Mouse (Mus musculus) stomach, postnatal 0 days (tissue): ENCODE data around the gene Gmds. TPM values are rescaled to one million over a fixed set of nuclear protein-coding genes. Genes with fewer than 3 reads are reported as not detected.
A peak's percentile ranks its signal among the peaks of the same experiment; 100 is the strongest.

Experiments
- ATAC-seq: fragments of 200-750 bp; cut with Nextera tagmentation; 2 replicates; pipeline ENCODE4 v1.8.0; 2017; ENCODE audit not compliant: low FRiP score, low TSS enrichment
- DNase-seq: peaks from one replicate; pipeline ENCODE4 v3.0.0-alpha.2; 2016; ENCODE audit warnings: low spot score
- H3K27ac ChIP-seq: fragments of 300-500 bp; sonication (generic); replicated peaks from 2 replicates; pipeline ENCODE4 v1.5.1; 2014; ENCODE audit warnings: mild to moderate bottlenecking, control low read depth
- H3K27me3 ChIP-seq: fragments of 300-500 bp; sonication (generic); 2 replicates; pipeline ENCODE4 v1.6.1; 2014; ENCODE audit warnings: low read length; ENCODE audit not compliant: control insufficient read depth, insufficient read depth
- H3K36me3 ChIP-seq: fragments of 300-500 bp; sonication (generic); 2 replicates; pipeline ENCODE4 v1.6.1; 2014; ENCODE audit warnings: low read length, mixed read lengths; ENCODE audit not compliant: control insufficient read depth, insufficient read depth
- H3K4me1 ChIP-seq: fragments of 300-500 bp; sonication (generic); replicated peaks from 2 replicates; pipeline ENCODE4 v1.6.1; 2014; ENCODE audit warnings: antibody characterized with exemption; ENCODE audit not compliant: control insufficient read depth, insufficient read depth
- H3K4me2 ChIP-seq: fragments of 300-500 bp; sonication (generic); replicated peaks from 2 replicates; pipeline ENCODE4 v1.6.1; 2014; ENCODE audit warnings: low read depth, mild to moderate bottlenecking, control low read depth, moderate library complexity
- H3K4me3 ChIP-seq: fragments of 300-500 bp; sonication (generic); 2 replicates; pipeline ENCODE4 v1.5.1; 2014; ENCODE audit warnings: low read depth, low read length, control low read depth
- H3K9ac ChIP-seq: fragments of 300-500 bp; sonication (generic); 2 replicates; pipeline ENCODE4 v1.6.1; 2014; ENCODE audit warnings: mild to moderate bottlenecking, low read length, control low read depth, mixed read lengths
- H3K9me3 ChIP-seq: fragments of 300-500 bp; sonication (generic); 2 replicates; pipeline ENCODE4 v1.6.1; 2016; ENCODE audit warnings: low read length; ENCODE audit not compliant: control insufficient read depth
- CTCF ChIP-seq: IDR thresholded peaks from 2 replicates; pipeline ENCODE4 v1.5.1; 2016; ENCODE audit warnings: antibody characterized with exemption, low read depth, mild to moderate bottlenecking, moderate library complexity
- EP300 ChIP-seq: optimal IDR thresholded peaks from 2 replicates; pipeline ENCODE3; 2016; ENCODE audit warnings: antibody characterized with exemption
- WGBS: fragments of 180-500 bp; shearing (Covaris S2); extraction: QIAGEN DNeasy Blood & Tissue Kit; methylation state at CpG from one replicate; pipeline ENCODE4 v1.1.7; 2014; 5-methylcytosine and 5-hydroxymethylcytosine counted together
- polyA plus RNA-seq: library from polyadenylated mRNA; unstranded; fragments of >200 nt; fragmentation: Nextera tagmentation; extraction: Ambion mirVana; gene quantifications from 2 replicates; pipeline ENCODE4 v1.2.1, GENCODE M21; 2015

The Gmds gene
- polyA plus RNA-seq, 1 experiment from 2014 or later = 102 TPM

DNA sequence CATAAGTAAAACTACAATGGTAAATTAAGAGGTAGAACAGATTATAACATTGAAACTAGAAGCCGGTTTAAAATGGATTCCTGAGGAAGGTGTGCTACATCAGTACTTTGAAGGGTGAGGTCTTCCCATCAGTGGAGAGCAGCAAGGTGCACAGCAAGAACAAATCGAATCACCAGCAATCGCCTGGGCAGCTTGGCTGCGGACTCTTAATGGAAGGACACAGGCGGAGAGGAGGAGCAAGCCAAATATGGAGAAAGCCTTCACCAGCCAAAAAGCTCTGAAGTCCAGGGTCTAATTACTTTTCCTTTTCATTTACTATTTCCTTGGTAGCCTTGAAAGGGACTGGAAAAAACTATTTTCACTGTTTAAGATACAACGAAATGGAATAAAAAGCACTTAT is 170.7 kb downstream of the Gmds start:
- ATAC-seq = no peak
- Histone ChIP-seq H3K27me3 (no peaks in the 10 kb centered on the region), H3K4me1 (no peaks in the 10 kb centered on the region), H3K4me2 (no peak overlapping the region), H3K36me3 (no peaks in the 10 kb centered on the region), H3K9ac (no peak overlapping the region), H3K27ac (no peak overlapping the region), H3K4me3 (no peak overlapping the region), H3K9me3 (no peaks in the 10 kb centered on the region)
- WGBS = 83% methylated on average over 6 of the region's 6 CpGs
- DNase-seq = no peak
- TF ChIP-seq EP300 (no peak), CTCF (no peak)

DNA sequence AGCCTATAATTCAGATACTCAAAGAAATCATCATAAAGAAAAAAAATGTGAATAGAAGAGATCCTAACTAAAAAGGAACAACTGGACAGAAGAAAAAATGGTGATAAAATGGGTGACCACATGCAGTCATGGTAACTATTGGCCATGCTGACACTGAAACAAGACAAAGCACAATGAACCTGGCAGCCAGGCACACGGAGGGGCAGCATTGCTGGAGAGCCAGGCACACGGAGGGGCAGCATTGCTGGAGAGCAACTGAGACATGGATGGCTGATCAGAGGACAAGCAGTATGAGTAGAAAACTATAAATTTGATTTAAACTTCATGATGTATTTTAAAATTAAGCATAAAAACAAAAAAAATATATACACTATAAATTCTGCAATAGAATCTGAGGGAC is 173.0 kb downstream of the Gmds start:
- DNase-seq (no peak), ATAC-seq (no peak)
- no peak overlapping the region for H3K4me2 ChIP-seq
- WGBS = 81% methylated on average over 2 of the region's 2 CpGs
- TF ChIP-seq CTCF (no peak), EP300 (no peak)
- no peak overlapping the region for H3K27ac ChIP-seq
- H3K9me3 ChIP-seq = no peaks in the 10 kb centered on the region
- H3K4me1 ChIP-seq = no peaks in the 10 kb centered on the region
- H3K27me3 ChIP-seq = no peaks in the 10 kb centered on the region
- no peak overlapping the region for H3K9ac ChIP-seq
- H3K4me3 ChIP-seq = no peak overlapping the region
- no peaks in the 10 kb centered on the region for H3K36me3 ChIP-seq

DNA sequence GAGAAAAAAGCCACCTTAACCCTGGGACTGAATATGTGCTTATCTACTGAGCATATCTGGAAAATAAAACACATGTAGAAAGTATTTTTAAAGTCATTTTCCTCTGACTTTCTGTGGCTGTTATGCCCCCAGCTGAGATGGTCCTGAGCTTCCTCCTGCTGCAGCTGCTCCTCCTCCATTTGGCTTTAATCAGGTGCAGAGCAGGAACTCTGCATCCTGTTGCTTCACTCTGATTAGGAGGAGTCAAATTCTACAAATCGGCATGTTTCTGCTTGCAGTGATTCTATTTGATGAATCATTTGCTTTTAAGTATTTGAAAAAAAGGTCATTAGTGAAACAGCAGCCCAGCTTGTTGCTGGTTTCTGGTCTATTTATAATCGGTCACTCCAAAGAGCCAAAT is 177.0 kb downstream of the Gmds start:
- Histone ChIP-seq H3K9ac (no peak overlapping the region), H3K4me2 (no peak overlapping the region), H3K9me3 (no peaks in the 10 kb centered on the region), H3K36me3 (no peaks in the 10 kb centered on the region), H3K27ac (no peak overlapping the region), H3K4me3 (no peak overlapping the region), H3K27me3 (no peaks in the 10 kb centered on the region), H3K4me1 (no peaks in the 10 kb centered on the region)
- DNase-seq (no peak), ATAC-seq (no peak)
- 22% methylated on average over 2 of the region's 2 CpGs for WGBS
- TF ChIP-seq EP300 = no peak
- no peak for TF ChIP-seq CTCF

DNA sequence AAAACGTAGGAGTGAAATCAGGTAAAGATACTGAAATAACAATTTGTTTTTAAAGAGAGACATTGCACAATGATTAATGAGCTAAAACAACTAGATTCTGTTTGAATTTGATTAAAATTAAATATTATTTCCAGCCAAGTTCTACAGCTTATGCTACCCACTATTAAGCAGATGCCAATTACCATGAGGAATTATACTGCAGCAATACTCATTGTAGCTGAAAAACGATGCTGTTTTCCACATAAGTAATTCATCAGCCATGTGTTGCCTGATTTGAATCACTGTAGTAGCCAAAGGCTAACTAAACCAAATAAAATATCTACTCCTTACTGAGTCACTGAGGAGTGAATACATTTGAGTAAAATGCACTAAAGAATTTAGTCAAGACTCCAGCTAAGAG is 180.3 kb downstream of the Gmds start:
- Histone ChIP-seq H3K36me3 (no peaks in the 10 kb centered on the region), H3K4me2 (no peak overlapping the region), H3K27me3 (no peaks in the 10 kb centered on the region), H3K4me1 (no peaks in the 10 kb centered on the region), H3K9me3 (no peaks in the 10 kb centered on the region), H3K4me3 (no peak overlapping the region), H3K27ac (no peak overlapping the region), H3K9ac (no peak overlapping the region)
- DNase-seq (no peak), ATAC-seq (no peak)
- TF ChIP-seq EP300 (no peak), CTCF (no peak)
- 72% methylated on average over 2 of the region's 2 CpGs for WGBS

DNA sequence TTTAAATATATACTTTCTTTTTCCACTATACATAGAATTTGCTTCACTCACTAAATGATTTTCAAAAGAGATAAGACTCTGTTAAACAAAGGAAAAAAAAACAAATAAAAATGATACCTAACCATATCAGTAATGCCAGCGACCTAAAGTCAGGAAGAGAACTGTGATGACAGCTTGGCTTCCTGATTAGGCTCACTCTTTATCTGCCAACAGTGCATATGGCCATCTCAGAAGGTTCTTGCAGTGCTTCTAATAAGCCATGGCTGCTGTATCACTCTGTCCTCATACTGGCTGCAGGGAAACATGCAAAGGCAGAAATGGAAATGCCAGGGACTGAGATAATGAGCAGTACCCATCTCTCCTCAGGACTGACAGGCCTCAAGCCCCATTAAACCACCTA is 192.6 kb downstream of the Gmds start:
- 36% methylated on average over 1 of the region's 1 CpGs for WGBS
- H3K36me3 ChIP-seq = no peaks in the 10 kb centered on the region
- TF ChIP-seq EP300 (no peak), CTCF (no peak)
- no peak overlapping the region for H3K9ac ChIP-seq
- H3K9me3 ChIP-seq = no peaks in the 10 kb centered on the region
- no peaks in the 10 kb centered on the region for H3K4me1 ChIP-seq
- no peak overlapping the region for H3K4me3 ChIP-seq
- no peak overlapping the region for H3K4me2 ChIP-seq
- ATAC-seq (no peak), DNase-seq (no peak)
- H3K27me3 ChIP-seq = no peaks in the 10 kb centered on the region
- no peak overlapping the region for H3K27ac ChIP-seq

DNA sequence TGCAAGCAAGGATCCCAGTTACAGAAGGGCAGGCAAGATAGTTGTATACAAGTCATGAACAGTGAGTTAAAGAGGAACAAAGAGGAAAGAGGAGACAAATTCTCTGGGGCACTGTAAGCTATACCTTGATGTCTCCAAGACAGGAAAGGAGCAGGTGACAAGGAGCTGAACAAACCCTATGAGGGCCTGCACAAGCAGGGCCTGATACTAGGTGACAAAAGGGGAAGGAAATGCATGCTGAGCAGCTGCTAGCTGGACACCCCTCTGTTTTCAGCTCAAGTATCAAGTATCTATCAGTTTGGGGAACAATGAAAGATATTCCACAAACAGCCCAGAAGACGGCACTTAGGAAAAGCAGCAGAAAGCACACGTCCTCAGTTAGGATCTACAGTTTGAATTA is 193.4 kb downstream of the Gmds start:
- WGBS = 70% methylated on average over 2 of the region's 2 CpGs
- no peaks in the 10 kb centered on the region for H3K4me1 ChIP-seq
- H3K27ac ChIP-seq = no peak overlapping the region
- no peak overlapping the region for H3K4me3 ChIP-seq
- no peaks in the 10 kb centered on the region for H3K36me3 ChIP-seq
- H3K9me3 ChIP-seq = no peaks in the 10 kb centered on the region
- no peak for ATAC-seq
- H3K4me2 ChIP-seq = no peak overlapping the region
- no peak for TF ChIP-seq EP300
- no peak for TF ChIP-seq CTCF
- H3K27me3 ChIP-seq = no peaks in the 10 kb centered on the region
- DNase-seq = no peak
- H3K9ac ChIP-seq = no peak overlapping the region

DNA sequence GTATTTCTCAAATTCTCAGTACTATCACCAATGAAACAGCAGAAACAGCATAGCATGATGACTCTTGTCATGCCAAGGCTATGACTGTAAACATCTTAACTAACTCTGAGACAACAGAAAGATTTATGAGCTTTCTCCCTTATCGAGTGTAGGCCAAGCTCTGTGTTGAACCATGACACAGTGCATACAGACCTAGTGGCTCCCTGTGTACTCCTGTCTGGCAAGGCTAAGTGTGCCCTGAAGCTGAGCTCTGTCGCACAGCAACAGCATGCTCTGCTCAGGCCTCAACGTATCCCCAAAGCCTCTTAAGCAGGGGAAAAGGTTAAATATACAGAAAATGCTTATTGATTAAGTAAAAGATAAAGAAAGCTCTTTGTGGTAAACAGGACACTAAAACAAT is 194.9 kb downstream of the Gmds start:
- Histone ChIP-seq H3K4me1 (no peaks in the 10 kb centered on the region), H3K36me3 (no peaks in the 10 kb centered on the region), H3K4me2 (no peak overlapping the region), H3K9me3 (no peaks in the 10 kb centered on the region), H3K9ac (no peak overlapping the region), H3K27me3 (no peaks in the 10 kb centered on the region), H3K4me3 (no peak overlapping the region), H3K27ac (no peak overlapping the region)
- DNase-seq (no peak), ATAC-seq (peak; percentile 75)
- no peak for TF ChIP-seq CTCF
- TF ChIP-seq EP300 = no peak
- 56% methylated on average over 3 of the region's 3 CpGs for WGBS
